26 mouse cellular contexts compared by ENCODE assay signal in the genomic region with DNA sequence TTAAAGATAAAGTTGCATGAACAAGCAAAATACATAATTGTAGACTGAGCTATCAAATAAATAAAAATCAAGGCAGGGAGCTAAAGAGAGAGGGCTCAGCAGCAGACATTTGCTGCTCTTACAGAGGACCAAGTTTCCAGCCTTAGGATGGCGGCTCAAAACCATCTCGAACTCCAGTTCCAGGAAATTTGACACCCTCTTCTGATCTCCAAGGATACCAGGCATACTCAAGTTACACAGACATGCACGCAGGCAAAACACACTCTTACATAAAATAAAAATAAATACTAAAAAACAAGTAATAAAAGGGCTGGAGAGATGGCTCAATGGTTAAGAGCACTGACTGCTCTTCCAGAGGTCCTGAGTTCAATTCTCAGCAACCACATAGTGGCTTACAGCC. TPM values are rescaled to one million over a fixed set of nuclear protein-coding genes. Genes with fewer than 3 reads are reported as not detected.
DNase-seq lines count a peak whose midpoint lies in the region; ATAC-seq lines count a peak whose summit lies in the region.
"Had no signal": no experiment of that assay in that cellular context is flagged by ENCODE, and none has a peak within 500 bp of the region (broad histone marks: within the 10 kb centered on the region; RNA-seq: fewer than 3 reads in every experiment).

No protein-coding gene starts in this region.

- no peak for DNase-seq in embryonic facial prominence, embryonic 10.5 days (ENCODE audit: low spot score)
- no peak for DNase-seq in lung, adult 18-20 months
- peak; percentile 47 for DNase-seq in 3T3-L1 (ENCODE audit: low read depth, low spot score)
- peak; percentile 43 for DNase-seq in embryonic facial prominence, embryonic 14.5 days (ENCODE audit: low spot score)
- DNase-seq in hindbrain, embryonic 10.5 days (ENCODE audit: low spot score) = no peak
- DNase-seq: adrenal gland, postnatal 10 days; adrenal gland, postnatal 36 days; cerebellum, adult 18-20 months; cerebellum, adult 9-10 months; cerebellum, postnatal 14 days; gastrocnemius, postnatal 25 days; heart, adult 18-20 months; heart, postnatal 10 days; heart, postnatal 36 days had no signal

- H3K9me3 ChIP-seq in embryonic facial prominence, embryonic 13.5 days = no peaks in the 10 kb centered on the region
- no peaks in the 10 kb centered on the region for H3K9me3 ChIP-seq in embryonic facial prominence, embryonic 10.5 days
- H3K9me3 ChIP-seq in lung, embryonic 16.5 days (ENCODE audit: control insufficient read depth, low read length) = no peaks in the 10 kb centered on the region
- no peaks in the 10 kb centered on the region for H3K9me3 ChIP-seq in embryonic facial prominence, embryonic 14.5 days (ENCODE audit: control insufficient read depth, low read length)
- no peaks in the 10 kb centered on the region for H3K9me3 ChIP-seq in hindbrain, embryonic 10.5 days
- H3K9me3 ChIP-seq: forebrain, embryonic 12.5 days; forebrain, embryonic 15.5 days; heart, embryonic 12.5 days; heart, embryonic 15.5 days had no signal

- no peak overlapping the region for H3K9ac ChIP-seq in embryonic facial prominence, embryonic 13.5 days
- no peak overlapping the region for H3K9ac ChIP-seq in lung, embryonic 16.5 days (ENCODE audit: low read length)
- H3K9ac ChIP-seq in embryonic facial prominence, embryonic 14.5 days (ENCODE audit: low read depth, low read length) = no peak overlapping the region
- H3K9ac ChIP-seq: forebrain, embryonic 12.5 days; forebrain, embryonic 15.5 days; heart, embryonic 12.5 days; heart, embryonic 15.5 days; hindbrain, embryonic 14.5 days had no signal

- no peaks in the 10 kb centered on the region for H3K36me3 ChIP-seq in embryonic facial prominence, embryonic 13.5 days
- H3K36me3 ChIP-seq in embryonic facial prominence, embryonic 10.5 days (replicated peaks) = no peaks in the 10 kb centered on the region
- no peaks in the 10 kb centered on the region for H3K36me3 ChIP-seq in lung, embryonic 16.5 days (ENCODE audit: control insufficient read depth, insufficient read depth, low read length)
- no peaks in the 10 kb centered on the region for H3K36me3 ChIP-seq in embryonic facial prominence, embryonic 14.5 days (ENCODE audit: control insufficient read depth, insufficient read depth, low read length)
- no peaks in the 10 kb centered on the region for H3K36me3 ChIP-seq in hindbrain, embryonic 10.5 days
- H3K36me3 ChIP-seq: forebrain, embryonic 12.5 days; forebrain, embryonic 15.5 days; heart, embryonic 12.5 days; heart, embryonic 15.5 days had no signal

- peaks cover 31% of the 10 kb centered on the region for H3K4me1 ChIP-seq in embryonic facial prominence, embryonic 13.5 days
- H3K4me1 ChIP-seq in embryonic facial prominence, embryonic 10.5 days = peaks cover 41% of the 10 kb centered on the region
- H3K4me1 ChIP-seq in lung, embryonic 16.5 days (replicated peaks; ENCODE audit: control insufficient read depth, insufficient read depth, low read length) = peaks cover 21% of the 10 kb centered on the region
- H3K4me1 ChIP-seq in embryonic facial prominence, embryonic 14.5 days (ENCODE audit: control insufficient read depth, insufficient read depth, low read length) = peaks cover 18% of the 10 kb centered on the region
- peaks cover 33% of the 10 kb centered on the region for H3K4me1 ChIP-seq in hindbrain, embryonic 10.5 days (replicated peaks)

- WGBS in embryonic facial prominence, embryonic 13.5 days = 11% methylated on average over 3 of the region's 3 CpGs
- 17% methylated on average over 3 of the region's 3 CpGs for WGBS in embryonic facial prominence, embryonic 10.5 days
- 10% methylated on average over 3 of the region's 3 CpGs for WGBS in lung, embryonic 16.5 days
- WGBS in embryonic facial prominence, embryonic 14.5 days = 14% methylated on average over 3 of the region's 3 CpGs
- WGBS in hindbrain, embryonic 10.5 days = 48% methylated on average over 3 of the region's 3 CpGs

- H3K27me3 ChIP-seq in embryonic facial prominence, embryonic 13.5 days = no peaks in the 10 kb centered on the region
- H3K27me3 ChIP-seq in embryonic facial prominence, embryonic 10.5 days (replicated peaks; ENCODE audit: low read depth, poor library complexity, severe bottlenecking) = peaks cover 8% of the 10 kb centered on the region; the same call in 1 of the 2 replicates
- H3K27me3 ChIP-seq in lung, embryonic 16.5 days (ENCODE audit: control insufficient read depth, insufficient read depth, low read depth, low read length) = no peaks in the 10 kb centered on the region
- H3K27me3 ChIP-seq in embryonic facial prominence, embryonic 14.5 days (replicated peaks; ENCODE audit: control insufficient read depth, insufficient read depth, low read length) = no peaks in the 10 kb centered on the region
- H3K27me3 ChIP-seq in hindbrain, embryonic 10.5 days (ENCODE audit: insufficient read depth, poor library complexity, severe bottlenecking) = no peaks in the 10 kb centered on the region
- H3K27me3 ChIP-seq: forebrain, embryonic 12.5 days; forebrain, embryonic 15.5 days; heart, embryonic 12.5 days; heart, embryonic 15.5 days; Patski had no signal

- H3K27ac ChIP-seq in embryonic facial prominence, embryonic 13.5 days = 0 out of 2 replicates have a peak overlapping the region, but pooled peaks have one; percentile 44
- H3K27ac ChIP-seq in embryonic facial prominence, embryonic 10.5 days (replicated peaks) = no peak overlapping the region
- peak overlapping the region; percentile 91 for H3K27ac ChIP-seq in lung, embryonic 16.5 days (ENCODE audit: low read length)
- peak overlapping the region; percentile 8; the same call in 1 of the 2 replicates for H3K27ac ChIP-seq in embryonic facial prominence, embryonic 14.5 days (replicated peaks; ENCODE audit: low read depth, low read length)
- H3K27ac ChIP-seq in hindbrain, embryonic 10.5 days = no peak overlapping the region
- H3K27ac ChIP-seq: forebrain, embryonic 12.5 days; forebrain, embryonic 15.5 days; heart, embryonic 15.5 days; hindbrain, embryonic 14.5 days; hindbrain, postnatal 0 days had no signal

- no peak for ATAC-seq in embryonic facial prominence, embryonic 13.5 days (ENCODE audit: insufficient number of reproducible peaks, insufficient read depth, low FRiP score, low TSS enrichment, low read depth)
- ATAC-seq in lung, embryonic 16.5 days (ENCODE audit: low read depth) = no peak
- ATAC-seq in embryonic facial prominence, embryonic 14.5 days (ENCODE audit: low read depth) = no peak
- ATAC-seq: CD4-positive, CD25-positive, alpha-beta regulatory T cell, adult 4 months; forebrain, embryonic 15.5 days; hindbrain, postnatal 0 days; inflammation-experienced regulatory T-cells, adult 6 months; Patski had no signal

- H3K4me2 ChIP-seq in embryonic facial prominence, embryonic 13.5 days = no peak overlapping the region
- H3K4me2 ChIP-seq in lung, embryonic 16.5 days (ENCODE audit: low read depth, low read length) = no peak overlapping the region
- no peak overlapping the region for H3K4me2 ChIP-seq in embryonic facial prominence, embryonic 14.5 days (ENCODE audit: low read depth, low read length)
- H3K4me2 ChIP-seq: forebrain, embryonic 12.5 days; forebrain, embryonic 15.5 days; heart, embryonic 12.5 days; heart, embryonic 15.5 days; hindbrain, embryonic 14.5 days had no signal

- H3K4me3 ChIP-seq in embryonic facial prominence, embryonic 13.5 days = no peak overlapping the region
- H3K4me3 ChIP-seq in embryonic facial prominence, embryonic 10.5 days = no peak overlapping the region
- H3K4me3 ChIP-seq in lung, embryonic 16.5 days (ENCODE audit: low read length) = no peak overlapping the region
- no peak overlapping the region for H3K4me3 ChIP-seq in embryonic facial prominence, embryonic 14.5 days (ENCODE audit: low read depth, low read length)
- no peak overlapping the region for H3K4me3 ChIP-seq in hindbrain, embryonic 10.5 days
- H3K4me3 ChIP-seq: erythroblast, embryonic 14.5 days; forebrain, embryonic 12.5 days; forebrain, embryonic 15.5 days; heart, embryonic 12.5 days; heart, embryonic 15.5 days had no signal

RNA-seq across cellular contexts. Expression of gene Zdhhc1, which starts 3.2 kb away (rescaled TPM):
- polyA plus RNA-seq in embryonic facial prominence, embryonic 13.5 days (2015; fragmentation: Nextera tagmentation; extraction: Ambion mirVana) = 52.2 and 53.3 TPM in 2 replicates
- polyA plus RNA-seq in embryonic facial prominence, embryonic 10.5 days (2016; fragmentation: Nextera tagmentation; extraction: Ambion mirVana) = 19.2 and 20.5 TPM in 2 replicates
- polyA plus RNA-seq in lung, embryonic 16.5 days (2015; fragmentation: Nextera tagmentation; extraction: Ambion mirVana) = 48.3 and 48.4 TPM in 2 replicates
- polyA plus RNA-seq in embryonic facial prominence, embryonic 14.5 days (2014; fragmentation: Nextera tagmentation; extraction: Ambion mirVana) = 30.1 and 38.6 TPM in 2 replicates
- 23.3 and 29.2 TPM in 2 replicates for polyA plus RNA-seq in hindbrain, embryonic 10.5 days (2016; fragmentation: Nextera tagmentation; extraction: Ambion mirVana)

RNA-seq across cellular contexts. Expression of gene Tppp3, which starts 22.2 kb away (rescaled TPM):
- polyA plus RNA-seq in embryonic facial prominence, embryonic 13.5 days (2015; fragmentation: Nextera tagmentation; extraction: Ambion mirVana) = 18.7 and 23.1 TPM in 2 replicates
- 35.7 and 48.8 TPM in 2 replicates for polyA plus RNA-seq in embryonic facial prominence, embryonic 10.5 days (2016; fragmentation: Nextera tagmentation; extraction: Ambion mirVana)
- 83.3 and 110 TPM in 2 replicates for polyA plus RNA-seq in lung, embryonic 16.5 days (2015; fragmentation: Nextera tagmentation; extraction: Ambion mirVana)
- polyA plus RNA-seq in embryonic facial prominence, embryonic 14.5 days (2014; fragmentation: Nextera tagmentation; extraction: Ambion mirVana) = 186 and 243 TPM in 2 replicates
- polyA plus RNA-seq in hindbrain, embryonic 10.5 days (2016; fragmentation: Nextera tagmentation; extraction: Ambion mirVana) = 131 and 243 TPM in 2 replicates

RNA-seq across cellular contexts. Expression of gene Hsd11b2, which starts 25.1 kb away (rescaled TPM):
- polyA plus RNA-seq in embryonic facial prominence, embryonic 13.5 days (2015; fragmentation: Nextera tagmentation; extraction: Ambion mirVana) = 0.87 and 1.1 TPM in 2 replicates
- 18.8 and 22.2 TPM in 2 replicates for polyA plus RNA-seq in embryonic facial prominence, embryonic 10.5 days (2016; fragmentation: Nextera tagmentation; extraction: Ambion mirVana)
- polyA plus RNA-seq in lung, embryonic 16.5 days (2015; fragmentation: Nextera tagmentation; extraction: Ambion mirVana) = 1.6 and 2.2 TPM in 2 replicates
- polyA plus RNA-seq in embryonic facial prominence, embryonic 14.5 days (2014; fragmentation: Nextera tagmentation; extraction: Ambion mirVana) = 1.1 and 2.2 TPM in 2 replicates
- 24.1 and 36.7 TPM in 2 replicates for polyA plus RNA-seq in hindbrain, embryonic 10.5 days (2016; fragmentation: Nextera tagmentation; extraction: Ambion mirVana)
- polyA plus RNA-seq: CD4-positive, CD25-positive, alpha-beta regulatory T cell, adult 4 months; erythroblast, embryonic 14.5 days; inflammation-experienced regulatory T-cells, adult 6 months had no signal

Comparison
In these comparisons a context has a peak if more than half of its experiments do, and no peak if none do; other contexts are left out.
1. H3K27ac ChIP-seq: peak in embryonic facial prominence, embryonic 13.5 days (single experiment), lung, embryonic 16.5 days (single experiment) and embryonic facial prominence, embryonic 14.5 days (single experiment); none in embryonic facial prominence, embryonic 10.5 days (single experiment) and hindbrain, embryonic 10.5 days (single experiment).
2. DNase-seq: peak in 3T3-L1 (single experiment) and embryonic facial prominence, embryonic 14.5 days (single experiment); none in embryonic facial prominence, embryonic 10.5 days (single experiment), lung, adult 18-20 months (0 of 2) and hindbrain, embryonic 10.5 days (single experiment).